Mouse (Mus musculus) spleen, adult 18-20 months (tissue): ENCODE results near the gene Pcbd1.

ENCODE experiments used
- DNase-seq, 2 experiments: peaks; one replicate each; pipeline ENCODE4 v3.0.0; 2022; ENCODE audit warnings: mixed read lengths in 2 of 2

Gene Pcbd1

DNA sequence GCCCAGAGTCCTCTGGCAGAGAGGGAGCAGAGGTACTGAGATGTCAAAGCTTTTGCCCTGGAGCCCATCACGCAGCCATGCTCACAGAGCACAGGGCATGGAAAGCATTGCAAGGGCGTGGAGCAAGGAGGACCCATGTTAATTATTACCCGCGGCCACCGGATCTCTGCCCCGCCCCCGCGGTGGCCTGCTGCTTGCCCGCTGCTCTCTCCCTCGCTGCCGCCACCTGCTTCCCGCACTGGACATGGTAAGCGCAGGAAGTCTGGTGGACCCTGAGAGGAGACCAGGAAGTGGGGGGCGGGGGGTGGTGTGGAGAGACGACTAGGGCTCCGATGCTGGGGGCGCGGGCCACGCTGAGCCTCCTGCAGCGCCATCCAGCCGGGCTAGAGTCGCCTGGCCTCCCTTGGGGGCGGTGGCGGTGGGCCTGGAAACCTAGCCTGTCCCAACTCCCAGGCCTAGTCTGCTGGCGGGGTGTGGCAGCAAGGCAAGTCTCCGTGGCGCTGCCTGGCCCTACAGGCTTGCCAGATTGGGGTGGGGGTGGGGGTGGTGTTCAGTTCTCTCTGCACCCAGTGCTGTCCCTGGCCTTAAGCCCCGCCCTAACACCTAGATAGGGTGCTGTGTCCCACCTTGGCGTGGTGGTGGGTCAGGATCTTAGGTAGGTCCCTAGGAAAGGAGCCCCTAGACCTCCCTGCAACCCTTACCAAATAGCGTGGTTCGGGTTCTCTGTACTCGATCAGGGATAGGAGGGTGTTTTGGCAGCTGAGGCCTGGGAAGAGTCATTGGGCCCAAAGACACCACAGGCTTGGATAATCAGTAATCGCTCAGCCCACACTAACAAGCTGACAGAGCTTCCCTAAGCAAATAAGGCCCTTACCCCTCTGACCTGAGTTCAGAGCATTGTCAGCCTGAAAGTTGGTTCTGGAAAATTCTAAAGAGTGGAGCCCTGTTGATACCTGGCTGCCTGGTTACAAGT lies at the start of gene Pcbd1:
TSS of gene Pcbd1 (plus strand) at position 162 of the 973 bp plus-strand sequence.
- no peak for DNase-seq

DNA sequence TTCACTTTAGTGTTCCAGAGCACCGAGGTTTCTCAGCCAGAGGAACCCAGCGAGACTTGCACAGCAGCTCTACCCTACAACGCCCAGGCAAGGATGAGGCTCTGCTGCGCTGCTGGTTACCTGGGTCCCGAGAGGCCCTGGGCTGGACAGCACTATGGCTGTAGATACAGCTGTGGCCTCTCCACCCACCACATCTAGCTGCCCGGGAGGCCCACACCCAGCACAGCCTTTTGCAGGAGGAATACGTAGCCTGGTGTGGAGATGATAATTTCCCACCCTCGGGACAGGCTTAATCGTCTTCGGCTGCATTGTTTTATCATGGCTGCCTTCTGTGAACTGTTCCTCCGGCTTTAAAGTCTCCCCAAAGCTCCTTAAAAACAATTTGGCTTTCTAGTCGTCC lies 49.5 kb upstream of the Pcbd1 start:
- DNase-seq = no peak

DNA sequence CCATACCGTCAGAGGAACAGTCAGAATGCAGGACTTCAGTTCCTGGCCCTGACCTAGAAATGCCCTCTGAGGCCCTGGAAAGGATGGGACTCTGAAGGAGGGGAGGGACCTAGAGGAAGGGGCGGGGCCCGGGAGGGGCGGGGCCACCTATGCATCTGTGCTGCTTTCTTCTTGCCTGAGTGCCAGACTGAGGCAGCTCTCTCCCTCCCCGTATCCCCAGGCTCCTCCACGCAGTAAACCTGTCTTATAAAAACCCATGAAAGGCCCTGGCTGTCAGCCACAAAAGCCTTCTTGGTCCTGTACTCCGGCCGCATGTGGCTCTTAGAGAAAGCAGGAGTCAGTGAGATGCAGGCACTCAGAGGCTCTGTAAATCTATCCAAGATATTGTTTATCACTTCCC lies 44.0 kb upstream of the Pcbd1 start:
- no peak for DNase-seq

DNA sequence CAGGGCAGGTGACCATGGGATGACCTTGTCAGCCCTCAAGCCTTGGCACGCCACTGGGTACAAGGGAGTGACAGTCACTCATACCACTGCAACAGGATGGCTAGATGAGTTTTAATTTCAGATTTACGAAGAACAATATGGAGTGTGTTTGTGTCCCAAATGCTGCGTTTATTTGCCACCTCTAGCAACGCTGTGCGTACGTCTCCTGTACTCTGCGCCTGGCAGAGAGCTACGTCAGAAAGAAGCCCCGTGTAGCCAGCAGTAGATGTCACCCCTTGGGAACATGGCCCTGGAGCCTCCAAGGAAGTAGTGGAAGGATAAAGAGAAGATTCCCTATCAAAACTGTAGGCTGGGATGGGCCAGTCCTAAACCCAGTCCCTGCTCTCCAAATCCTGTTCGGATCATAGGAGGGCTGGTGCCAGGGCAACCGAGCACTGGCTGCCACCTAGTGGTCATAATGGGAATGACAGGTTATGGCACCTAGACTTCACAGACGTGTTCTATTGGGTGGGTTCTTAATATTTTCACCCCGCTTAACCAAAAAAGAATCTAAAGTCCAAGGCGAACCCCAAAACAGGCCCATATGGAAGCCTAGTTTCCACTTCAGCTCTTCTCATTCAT lies 37.0 kb upstream of the Pcbd1 start:
- DNase-seq = peak in 1 of 2 experiments; percentile 61

DNA sequence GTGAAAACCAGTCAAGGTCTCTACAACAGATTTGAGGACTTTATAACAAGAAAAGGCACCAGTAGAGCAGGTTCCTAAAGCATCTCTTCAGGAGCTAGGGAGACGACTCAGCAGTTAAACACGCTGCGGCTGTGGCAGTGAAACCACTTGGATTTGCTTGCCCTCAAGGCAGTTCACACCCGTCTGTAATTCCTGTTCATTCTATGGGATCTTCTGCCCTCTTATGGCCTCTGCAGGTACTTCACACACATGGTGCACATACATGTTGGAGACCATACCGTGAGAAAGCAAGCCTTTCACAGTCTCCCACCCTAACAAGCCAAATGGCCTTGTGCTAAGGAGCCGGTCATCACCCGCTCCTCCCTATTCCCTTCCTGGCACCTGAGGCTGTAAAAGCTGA lies 32.5 kb upstream of the Pcbd1 start:
- DNase-seq = no peak

DNA sequence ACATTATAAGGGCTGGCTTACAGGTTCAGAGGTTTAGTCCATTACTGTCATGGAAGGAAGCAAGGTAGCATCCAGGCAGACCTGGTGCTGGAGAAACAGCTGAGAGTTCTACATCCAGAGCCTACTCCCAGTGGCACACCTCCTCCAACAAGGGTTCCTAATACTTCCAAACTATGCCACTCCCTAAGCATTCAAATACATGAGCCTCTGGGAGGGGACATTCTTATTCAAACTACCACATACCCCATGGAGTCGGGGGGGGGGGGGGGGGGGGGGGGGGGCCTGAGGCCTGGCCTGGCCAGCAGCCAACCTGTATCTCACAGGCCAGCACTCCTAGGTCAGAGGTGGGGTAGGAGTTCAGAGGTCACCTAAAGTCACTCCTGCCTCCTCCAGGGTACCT lies 30.0 kb upstream of the Pcbd1 start:
- no peak for DNase-seq

DNA sequence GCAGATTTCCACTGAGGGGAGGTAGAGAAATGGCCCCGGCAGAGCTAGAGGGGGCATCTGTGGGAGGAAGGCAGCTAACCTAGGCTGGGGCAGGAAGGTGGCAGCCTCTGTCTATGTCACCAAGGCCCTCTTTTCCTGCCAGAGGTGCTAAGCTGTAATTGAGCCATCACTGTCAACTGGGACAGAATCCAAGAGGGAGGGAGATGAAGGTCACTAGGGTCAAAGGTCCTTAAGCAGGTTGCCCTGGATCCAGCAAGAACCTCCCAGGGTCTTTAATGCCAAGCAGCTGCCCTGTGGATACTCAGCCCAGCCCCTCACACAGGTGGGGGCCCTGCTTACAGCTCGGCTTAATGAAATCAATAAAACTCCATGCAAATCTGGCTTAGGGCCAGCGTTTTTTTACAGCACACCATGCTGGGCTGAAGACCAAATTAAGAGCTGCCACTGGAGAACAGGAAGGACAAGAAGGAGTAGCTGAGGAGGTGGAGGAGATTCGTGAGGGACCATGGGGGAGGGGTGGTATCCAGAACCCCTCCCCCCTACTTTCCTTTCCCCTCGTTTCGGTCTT lies 29.5 kb upstream of the Pcbd1 start:
- DNase-seq = no peak

DNA sequence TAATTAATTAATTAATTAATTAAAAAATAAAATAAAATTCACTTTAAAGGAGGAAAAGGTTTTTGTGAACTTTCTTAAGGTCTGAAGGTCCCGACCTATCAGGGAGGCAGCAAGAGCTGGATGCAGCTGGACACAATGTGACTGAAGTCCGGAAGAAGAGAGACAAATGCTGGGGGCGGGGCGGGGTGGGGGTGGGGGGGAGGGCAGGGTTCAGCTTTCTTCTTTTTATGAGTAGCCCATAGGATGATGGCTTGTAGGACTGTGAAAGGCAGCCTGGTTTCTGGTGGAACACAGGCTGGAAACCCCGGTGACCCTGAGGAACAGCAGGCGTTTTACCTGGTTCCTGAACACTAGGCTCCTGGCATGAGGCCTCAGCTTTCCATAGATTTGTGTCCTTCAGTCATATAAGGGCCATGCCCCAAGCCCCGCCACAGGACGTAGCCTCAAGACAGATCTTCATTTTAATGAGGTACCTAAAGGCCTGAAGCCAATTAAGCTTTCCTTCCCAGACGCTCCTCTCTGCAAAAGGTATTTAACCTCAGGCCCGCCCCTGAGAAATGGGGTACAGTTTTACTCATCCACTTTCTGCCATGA lies 25.8 kb upstream of the Pcbd1 start:
- DNase-seq = no peak

DNA sequence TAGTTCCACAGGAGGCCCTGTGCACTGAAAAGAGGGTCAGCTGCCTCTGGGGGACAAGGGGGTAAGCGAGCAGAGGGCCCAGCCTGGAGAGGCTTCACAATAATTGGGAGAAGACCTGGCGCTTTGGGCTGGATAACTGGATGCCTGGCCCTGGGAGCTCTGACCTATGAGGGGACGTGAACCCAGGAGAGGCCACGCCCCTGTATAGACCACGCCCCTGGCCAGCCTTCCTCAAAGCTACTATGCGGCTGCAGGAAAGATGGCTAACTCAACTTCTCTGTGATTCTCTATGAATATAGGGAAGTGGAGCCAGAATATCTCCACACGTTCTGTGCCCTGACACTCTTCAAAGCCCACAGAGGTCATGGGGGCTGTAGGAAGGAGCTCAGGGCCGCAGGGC lies 24.5 kb upstream of the Pcbd1 start:
- no peak for DNase-seq

DNA sequence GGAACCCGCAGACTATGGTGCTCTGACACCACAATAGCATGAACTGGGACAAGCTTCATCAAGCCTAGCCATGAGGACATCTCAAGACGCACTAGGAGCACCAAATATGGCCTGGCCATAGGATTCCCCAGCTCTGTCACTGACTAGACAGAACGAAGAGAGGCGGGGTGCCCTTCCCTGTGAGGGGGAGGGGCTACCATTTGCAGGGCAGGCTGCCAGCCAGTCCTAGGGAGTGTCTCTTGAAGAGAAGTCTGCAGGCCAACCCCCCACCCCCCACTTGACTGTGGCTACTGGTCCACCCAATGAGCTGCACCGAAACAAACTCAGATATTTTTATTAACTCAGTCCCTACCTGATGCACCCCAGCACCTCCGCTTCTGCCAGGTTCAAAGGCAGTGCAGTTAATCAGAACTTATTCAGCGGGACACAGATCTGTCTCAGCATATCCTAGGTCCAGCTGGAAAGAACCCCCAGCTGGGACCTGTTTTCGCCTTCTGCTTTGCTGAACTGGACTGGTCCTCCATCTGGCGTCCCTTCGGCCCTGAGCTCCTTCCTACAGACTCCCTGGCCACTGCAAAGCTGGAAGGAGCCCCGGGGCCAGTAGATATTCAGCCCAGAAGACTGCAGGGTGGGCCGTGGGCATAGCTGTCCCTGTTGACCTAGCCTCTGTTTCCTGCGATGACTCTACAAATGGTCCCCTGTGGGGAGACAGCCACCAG lies 23.7 kb upstream of the Pcbd1 start:
- no peak for DNase-seq

DNA sequence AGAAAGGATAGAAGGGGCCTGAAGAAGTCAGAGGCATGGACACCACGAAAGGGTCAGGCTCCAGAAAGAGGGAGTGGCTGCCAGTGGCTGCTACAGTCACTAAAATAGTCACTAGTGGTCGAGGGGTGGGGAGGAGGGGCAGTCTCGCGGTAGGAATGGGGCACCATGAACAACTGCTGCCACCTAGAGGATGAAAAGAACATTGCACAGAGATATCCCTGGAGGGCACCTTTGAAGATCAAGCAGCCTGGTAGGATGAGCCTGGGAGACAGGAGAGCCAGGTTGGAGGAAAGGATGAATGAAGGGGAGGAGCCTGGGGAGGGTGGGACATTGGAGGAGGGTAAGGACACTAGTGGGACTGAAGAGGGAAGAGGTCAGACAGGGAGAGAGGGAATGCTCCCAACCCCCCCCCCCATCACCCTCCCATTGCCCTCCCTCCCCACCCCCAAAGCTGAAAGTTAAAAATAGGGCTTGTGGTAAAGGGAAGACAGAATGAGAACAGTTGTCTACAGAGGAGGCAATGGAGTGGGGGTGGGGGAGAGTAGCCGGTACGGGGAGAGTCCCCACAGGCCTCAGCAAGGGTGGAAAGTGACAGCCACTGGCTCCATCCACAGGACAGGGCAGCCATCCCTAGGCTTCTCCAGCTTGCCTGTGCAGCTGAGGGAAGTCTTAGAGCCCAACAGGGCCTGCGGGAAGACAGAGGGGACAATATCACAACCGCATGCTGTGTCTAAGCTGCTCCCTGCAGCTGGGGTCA lies 20.5 kb upstream of the Pcbd1 start:
- DNase-seq = peak in 1 of 2 experiments; percentile 25

DNA sequence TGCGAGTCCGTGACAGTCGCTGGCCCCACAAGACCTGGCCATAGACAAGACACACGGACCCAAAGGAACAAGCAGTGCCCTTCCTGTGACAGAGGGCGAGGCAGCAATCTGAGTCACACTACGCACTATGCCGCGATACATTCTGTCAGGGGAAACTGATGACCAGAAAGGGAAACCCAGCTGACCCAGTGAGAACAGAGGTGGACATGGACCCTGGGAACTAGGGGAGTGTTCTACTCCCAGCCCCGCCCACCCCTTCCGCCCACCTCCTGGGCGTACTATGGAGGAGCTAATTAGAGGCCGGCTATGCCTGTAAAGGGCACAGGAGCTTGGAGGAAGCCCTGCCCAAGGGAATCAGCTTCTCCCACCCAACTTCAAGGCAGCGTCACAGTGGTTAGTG lies 19.9 kb upstream of the Pcbd1 start:
- DNase-seq = no peak

DNA sequence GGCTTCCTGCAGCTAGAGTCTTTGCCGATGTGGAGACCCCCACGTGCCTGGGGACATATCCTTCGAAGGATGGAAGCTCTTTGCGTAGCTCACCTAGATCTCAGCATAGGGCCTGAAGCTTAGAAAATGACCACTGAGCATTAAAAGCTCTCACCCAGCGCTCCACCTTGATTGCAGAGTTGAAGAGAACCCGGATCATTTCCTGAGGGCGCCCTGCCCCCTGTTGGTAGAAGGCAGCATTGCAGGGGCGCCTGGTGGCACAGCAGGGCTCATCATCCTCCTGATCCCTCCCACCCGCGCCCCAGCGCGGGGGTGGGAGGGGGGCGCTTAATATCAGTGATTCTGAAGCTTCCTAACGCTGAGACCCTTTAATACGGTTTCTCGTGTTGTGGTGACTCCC lies 16.8 kb upstream of the Pcbd1 start:
- peak in 1 of 2 experiments; percentile 56 for DNase-seq

DNA sequence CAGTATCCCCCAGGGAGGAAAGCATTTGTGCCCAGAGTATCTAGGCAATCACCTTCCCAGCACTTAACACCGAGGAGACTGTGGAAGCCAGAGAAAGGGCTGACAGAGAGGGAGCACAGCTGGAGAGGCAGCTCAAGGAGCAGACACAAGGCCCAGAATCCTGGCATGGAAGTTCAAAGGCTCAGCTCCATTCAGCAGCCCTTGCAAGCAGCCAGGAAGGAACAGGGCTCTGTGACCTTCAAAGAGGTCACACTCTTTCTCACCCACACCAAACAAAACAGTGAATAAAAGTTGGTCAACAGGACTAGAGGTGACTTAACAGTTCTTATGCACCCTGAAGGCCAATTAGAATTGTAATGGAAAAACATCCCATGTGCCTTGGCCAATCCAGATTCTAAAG lies 14.5 kb upstream of the Pcbd1 start:
- DNase-seq = no peak

DNA sequence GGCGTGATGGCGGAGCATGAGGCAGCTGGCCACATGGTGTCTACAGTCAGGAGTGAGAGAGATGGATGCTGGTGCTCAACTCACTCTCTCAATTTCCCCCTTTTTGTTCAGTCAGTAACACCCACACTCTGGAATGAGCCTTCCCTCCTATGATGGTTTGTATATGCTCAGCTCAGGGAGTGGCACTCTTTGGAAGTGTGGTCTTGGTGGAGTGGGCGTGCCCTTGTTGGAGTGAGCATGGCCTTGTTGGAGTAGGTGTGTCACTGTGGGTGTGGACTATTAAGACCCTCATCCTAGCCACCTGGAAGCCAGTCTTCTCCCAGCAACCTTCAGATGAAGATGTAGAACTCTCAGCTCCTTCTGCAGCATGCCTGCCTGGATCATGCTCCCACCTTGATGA lies 13.5 kb upstream of the Pcbd1 start:
- no peak for DNase-seq

DNA sequence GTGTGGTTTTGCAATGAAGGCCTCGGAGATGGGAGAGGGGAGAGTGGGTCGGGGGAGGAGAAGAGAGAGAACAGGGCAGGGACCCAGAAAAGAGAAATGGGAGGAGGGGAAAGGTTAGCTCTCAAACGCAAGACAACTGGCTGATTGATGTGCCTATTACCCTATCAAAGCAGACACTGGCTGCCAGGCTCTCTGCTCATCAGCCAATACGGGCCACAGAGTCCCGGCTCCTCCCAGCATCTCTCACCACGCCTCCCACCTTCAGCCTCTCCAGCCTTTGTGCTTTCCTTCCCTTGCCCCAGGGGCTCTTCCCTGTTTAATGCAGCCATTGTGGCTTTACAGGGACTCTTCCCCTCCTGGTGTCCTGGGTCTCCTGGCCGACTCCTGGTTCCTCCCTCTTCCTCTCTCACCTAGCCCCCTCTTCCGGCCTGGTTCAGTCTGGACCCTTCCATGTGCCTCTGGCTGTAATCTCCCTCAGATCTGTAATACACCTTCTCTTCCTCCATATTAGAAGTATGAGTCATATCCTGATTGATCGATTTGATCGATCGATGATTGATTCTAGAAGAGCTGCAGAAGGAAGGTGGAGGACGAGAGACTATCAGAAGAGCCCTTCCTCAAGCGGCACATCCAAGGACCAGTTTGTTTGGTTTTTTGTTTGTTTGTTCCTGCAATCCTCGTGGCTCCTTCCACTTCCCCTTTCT lies 8.8 kb upstream of the Pcbd1 start:
- peak; percentile 25 for DNase-seq

DNA sequence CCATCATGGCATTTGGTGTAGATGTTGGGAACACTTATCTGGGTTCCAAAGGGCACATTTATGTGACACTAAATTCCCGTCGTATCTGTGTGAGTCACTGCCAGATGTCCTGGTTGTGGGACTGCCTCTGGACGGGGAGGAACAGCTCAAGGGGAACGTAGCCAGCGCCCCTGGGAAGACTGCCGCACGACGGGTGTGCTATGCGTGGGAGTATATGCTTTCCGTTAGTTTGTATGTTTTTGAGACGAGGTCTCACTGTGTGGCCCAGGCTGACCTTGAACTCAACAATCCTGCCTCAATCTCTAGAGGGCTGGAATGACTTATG lies 8.2 kb upstream of the Pcbd1 start:
- no peak for DNase-seq

DNA sequence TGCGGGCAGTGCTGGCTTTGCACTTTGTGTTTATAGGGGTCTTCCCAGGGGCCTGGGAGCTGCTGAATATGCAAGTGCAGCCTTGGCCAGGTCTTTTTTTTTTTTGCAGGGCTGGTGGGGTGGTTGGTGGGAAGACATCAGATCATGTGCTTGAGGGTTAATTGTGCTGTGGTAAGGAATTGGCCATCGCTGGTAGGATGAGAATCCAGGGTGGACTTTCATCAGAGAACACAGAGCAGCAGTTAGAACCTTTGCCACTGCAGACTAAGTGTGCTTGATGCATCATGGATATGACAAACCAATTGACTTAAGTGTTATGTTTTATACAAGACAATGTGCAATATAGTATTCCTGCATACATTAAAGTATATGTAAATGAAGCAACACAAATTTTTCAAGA lies 3.8 kb upstream of the Pcbd1 start:
- DNase-seq = no peak

DNA sequence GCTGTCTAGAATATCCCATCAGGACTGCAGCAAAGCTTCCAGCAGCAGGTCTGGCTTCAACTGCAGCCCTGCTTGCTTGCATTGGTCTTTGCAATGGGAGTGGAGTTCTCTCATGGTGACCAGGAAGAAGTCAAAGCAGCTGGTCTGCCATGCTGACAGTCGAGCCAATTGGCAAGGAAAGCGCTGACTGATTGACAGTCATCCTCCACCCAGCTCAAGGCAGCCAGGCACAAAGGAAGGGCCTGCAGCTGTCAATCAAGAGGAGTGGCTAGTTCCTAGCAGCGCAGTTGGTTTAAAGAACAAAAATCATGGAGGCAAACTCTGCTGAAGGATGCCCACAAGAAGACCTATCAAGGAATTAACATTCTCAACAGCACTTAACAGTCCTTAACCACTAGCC lies 2.6 kb upstream of the Pcbd1 start:
- DNase-seq = no peak

DNA sequence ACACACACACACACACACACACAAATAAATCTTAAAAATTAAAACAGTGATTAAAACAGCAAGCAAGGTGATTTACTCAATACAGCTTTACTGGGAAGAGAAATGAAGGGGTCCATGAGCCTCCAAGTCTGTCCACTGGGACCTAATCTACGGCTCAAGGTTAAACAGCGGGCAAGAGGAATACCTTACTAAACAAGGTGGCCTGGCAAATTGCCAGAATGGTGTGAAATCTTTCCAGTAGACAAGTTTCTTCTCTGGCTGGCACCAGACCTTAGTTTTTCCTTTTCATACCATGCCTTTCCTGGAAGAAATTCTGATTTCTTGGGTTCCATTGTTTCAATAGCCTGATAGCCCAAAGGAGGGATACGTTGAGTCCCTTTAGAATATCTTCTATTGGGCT lies 663 bp upstream of the Pcbd1 start:
- no peak for DNase-seq

DNA sequence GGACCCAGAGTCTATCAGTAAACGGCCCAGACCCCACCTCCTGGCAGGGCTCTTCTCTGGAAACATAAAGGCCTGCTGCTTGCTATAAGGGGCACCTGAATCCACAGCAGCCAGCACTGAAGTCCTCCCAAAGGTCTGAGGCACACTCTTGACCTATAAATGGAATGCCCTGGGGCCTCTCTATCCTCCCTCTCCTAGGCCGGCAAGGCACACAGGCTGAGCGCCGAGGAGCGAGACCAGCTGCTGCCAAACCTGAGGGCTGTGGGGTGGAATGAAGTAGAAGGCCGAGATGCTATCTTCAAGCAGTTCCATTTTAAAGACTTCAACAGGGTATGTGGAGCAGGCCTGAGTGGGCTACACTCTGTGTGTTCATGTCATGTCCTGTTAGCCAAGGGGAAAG lies 2.7 kb downstream of the Pcbd1 start:
- DNase-seq = no peak
